Mouse (Mus musculus) limb, embryonic 11.5 days (tissue): ENCODE results near the gene Fam205c. TPM values are rescaled to one million over a fixed set of nuclear protein-coding genes. Genes with fewer than 3 reads are reported as not detected.
"Not testable (repeated sequence)": the region's sequence is repeated elsewhere in the genome, so short reads cannot be mapped to it uniquely, and the experiment has no call there.

Experiments
- ATAC-seq: fragments of 200-750 bp; cut with Nextera tagmentation; 2 replicates; pipeline ENCODE4 v1.8.0; 2017; ENCODE audit warnings: low read depth; ENCODE audit not compliant: insufficient number of reproducible peaks, low FRiP score, low TSS enrichment
- DNase-seq: peaks from one replicate; pipeline ENCODE4 v3.0.0-alpha.2; 2015; ENCODE audit warnings: low spot score
- H3K27ac ChIP-seq: fragments of 300-500 bp; sonication (generic); replicated peaks from 2 replicates; pipeline ENCODE4 v1.5.1; 2014; ENCODE audit warnings: low read depth, mild to moderate bottlenecking, low read length
- H3K27me3 ChIP-seq: fragments of 300-500 bp; sonication (generic); 2 replicates; pipeline ENCODE4 v1.6.1; 2014; ENCODE audit warnings: mild to moderate bottlenecking, low read length, mixed read lengths; ENCODE audit not compliant: control insufficient read depth, insufficient read depth
- H3K36me3 ChIP-seq: fragments of 300-500 bp; sonication (generic); 2 replicates; pipeline ENCODE4 v1.6.1; 2014; ENCODE audit warnings: mild to moderate bottlenecking, low read length, moderate library complexity, mixed read lengths; ENCODE audit not compliant: control insufficient read depth, insufficient read depth
- H3K4me1 ChIP-seq: fragments of 300-500 bp; sonication (generic); 2 replicates; pipeline ENCODE4 v1.6.1; 2014; ENCODE audit warnings: low read length, mixed read lengths; ENCODE audit not compliant: control insufficient read depth, insufficient read depth
- H3K4me2 ChIP-seq: fragments of 300-500 bp; sonication (generic); 2 replicates; pipeline ENCODE4 v1.6.1; 2014; ENCODE audit warnings: low read depth, mild to moderate bottlenecking, moderate library complexity; ENCODE audit not compliant: severe bottlenecking
- H3K4me3 ChIP-seq: fragments of 300-500 bp; sonication (generic); 2 replicates; pipeline ENCODE4 v1.5.1; 2014; ENCODE audit warnings: low read depth, low read length
- H3K9ac ChIP-seq: fragments of 300-500 bp; sonication (generic); 2 replicates; pipeline ENCODE4 v1.6.1; 2014; ENCODE audit warnings: mild to moderate bottlenecking, low read length
- H3K9me3 ChIP-seq: fragments of 300-500 bp; sonication (generic); 2 replicates; pipeline ENCODE4 v1.6.1; 2016; ENCODE audit warnings: low read length; ENCODE audit not compliant: control insufficient read depth
- WGBS: fragments of 180-500 bp; shearing (Covaris S2); extraction: QIAGEN DNeasy Blood & Tissue Kit; methylation state at CpG from one replicate; pipeline ENCODE4 v1.1.7; 2014; 5-methylcytosine and 5-hydroxymethylcytosine counted together
- polyA plus RNA-seq: library from polyadenylated mRNA; unstranded; fragments of >200 nt; fragmentation: Nextera tagmentation; extraction: Ambion mirVana; gene quantifications from 2 replicates; pipeline ENCODE4 v1.2.1, GENCODE M21; 2014

Fam205c gene
- polyA plus RNA-seq, 1 experiment from 2014 or later, result not detected

DNA sequence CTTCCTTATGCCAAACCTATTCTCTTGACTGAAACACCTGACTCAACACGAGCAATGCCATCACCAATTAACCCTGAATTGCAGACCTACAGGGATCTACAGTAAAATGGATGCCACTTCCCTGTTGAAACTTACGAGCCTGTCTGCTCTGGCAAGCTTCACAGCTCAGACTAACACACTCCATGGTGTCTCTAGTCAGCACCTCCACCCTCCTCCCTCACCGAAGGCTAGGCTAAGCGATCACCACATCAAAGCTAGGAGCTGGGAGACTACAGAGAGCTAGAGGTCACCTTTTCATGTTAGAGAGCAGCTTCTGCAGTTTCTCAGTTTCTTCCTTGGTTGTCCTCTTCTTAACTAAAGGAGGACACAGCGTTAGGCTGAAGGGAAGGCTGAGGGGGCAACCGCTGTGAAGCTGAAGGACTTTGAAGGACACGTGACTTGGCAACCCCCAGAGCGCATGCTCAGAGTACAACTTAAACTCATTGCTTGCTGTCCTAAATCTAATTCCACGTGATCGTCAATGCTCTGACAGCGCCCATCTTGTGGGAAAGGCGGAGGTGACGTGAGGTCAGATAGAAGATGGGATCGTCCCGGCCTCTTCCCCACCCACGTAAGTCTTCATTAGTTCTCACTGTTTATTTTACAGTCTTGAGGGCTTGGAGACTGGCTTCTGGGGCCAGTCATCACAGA is 1.1 kb downstream of the Fam205c start:
- H3K4me3 ChIP-seq, result no peak overlapping the region
- no peak for ATAC-seq
- 66% methylated on average over 16 of the region's 16 CpGs for WGBS
- no peaks in the 10 kb centered on the region for H3K9me3 ChIP-seq
- H3K36me3 ChIP-seq, result no peaks in the 10 kb centered on the region
- no peak overlapping the region for H3K27ac ChIP-seq
- no peaks in the 10 kb centered on the region for H3K27me3 ChIP-seq
- H3K4me2 ChIP-seq, result no peak overlapping the region
- H3K9ac ChIP-seq, result no peak overlapping the region
- H3K4me1 ChIP-seq, result no peaks in the 10 kb centered on the region
- no peak for DNase-seq

DNA sequence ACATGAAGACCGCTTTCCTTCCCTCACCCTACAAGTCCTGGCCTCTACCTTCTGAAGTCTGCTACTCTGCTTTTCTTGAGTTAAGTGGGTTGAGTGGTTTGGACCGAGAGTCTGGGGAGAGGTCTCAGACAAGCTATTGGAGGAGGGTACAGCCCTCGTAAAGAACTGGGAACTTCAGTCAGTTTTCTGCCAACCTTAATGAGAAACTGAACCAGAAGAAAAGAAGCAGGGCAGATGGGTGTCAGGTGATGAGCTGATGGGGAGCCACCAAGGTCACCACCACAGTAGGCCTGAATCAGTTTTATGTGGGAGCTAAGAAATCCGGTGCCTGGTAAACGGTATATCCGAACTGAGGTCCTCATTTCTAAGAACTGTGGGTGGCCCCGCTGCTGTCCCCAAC is 1.9 kb downstream of the Fam205c start:
- Histone ChIP-seq H3K27me3 (no peaks in the 10 kb centered on the region), H3K27ac (no peak overlapping the region), H3K4me2 (no peak overlapping the region), H3K36me3 (no peaks in the 10 kb centered on the region), H3K4me1 (no peaks in the 10 kb centered on the region), H3K9ac (no peak overlapping the region), H3K9me3 (no peaks in the 10 kb centered on the region), H3K4me3 (no peak overlapping the region)
- no peak for DNase-seq
- ATAC-seq, result no peak
- 92% methylated on average over 7 of the region's 7 CpGs for WGBS

DNA sequence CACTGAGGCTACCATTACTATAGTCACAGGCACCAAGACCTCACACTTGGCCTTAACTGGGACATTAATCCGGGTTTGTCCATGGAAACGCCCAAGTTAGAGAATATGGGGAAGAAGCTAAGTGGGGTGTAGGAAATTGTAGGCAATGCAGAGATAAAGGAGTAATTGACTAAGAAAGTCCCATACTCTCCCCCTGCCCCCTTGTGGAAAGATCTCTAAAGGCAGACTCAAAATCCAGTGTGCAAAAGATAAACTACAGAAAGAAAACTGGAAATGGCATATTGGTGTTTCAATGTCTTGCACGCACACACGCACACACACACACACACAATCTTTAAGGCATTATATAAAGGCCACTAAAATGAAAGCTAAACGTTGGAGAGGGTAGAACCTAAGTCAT is 3.3 kb downstream of the Fam205c start:
- Histone ChIP-seq H3K9me3 (no peaks in the 10 kb centered on the region), H3K4me3 (no peak overlapping the region), H3K9ac (no peak overlapping the region), H3K36me3 (no peaks in the 10 kb centered on the region), H3K27me3 (no peaks in the 10 kb centered on the region), H3K4me2 (no peak overlapping the region), H3K27ac (no peak overlapping the region), H3K4me1 (no peaks in the 10 kb centered on the region)
- WGBS, result 84% methylated on average over 5 of the region's 5 CpGs
- ATAC-seq, result no peak
- no peak for DNase-seq

DNA sequence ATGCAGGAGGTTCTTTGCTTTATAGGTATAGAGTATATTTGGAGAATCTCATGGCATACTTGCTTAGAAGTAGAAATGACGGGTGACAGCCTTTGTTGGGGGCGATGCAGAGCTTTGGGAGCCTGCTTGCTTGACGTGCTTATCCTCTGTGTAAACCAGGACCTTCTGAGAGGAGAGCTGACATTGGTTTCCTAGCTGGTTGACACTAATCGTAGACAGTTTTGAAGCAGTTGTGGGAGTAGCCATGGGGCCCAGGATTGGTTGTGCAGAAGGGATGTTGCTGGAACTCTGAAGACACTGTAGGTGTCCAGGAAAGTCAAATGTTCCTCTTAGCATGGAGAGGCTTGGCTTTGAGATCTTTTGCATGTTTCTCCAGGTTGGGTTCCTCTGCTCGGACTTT is 5.8 kb downstream of the Fam205c start:
- Histone ChIP-seq H3K27ac (no peak overlapping the region), H3K36me3 (no peaks in the 10 kb centered on the region), H3K4me2 (no peak overlapping the region), H3K27me3 (no peaks in the 10 kb centered on the region), H3K9ac (no peak overlapping the region), H3K4me1 (no peaks in the 10 kb centered on the region), H3K4me3 (no peak overlapping the region), H3K9me3 (no peaks in the 10 kb centered on the region)
- no peak for DNase-seq
- no peak for ATAC-seq
- 86% methylated on average over 5 of the region's 5 CpGs for WGBS

DNA sequence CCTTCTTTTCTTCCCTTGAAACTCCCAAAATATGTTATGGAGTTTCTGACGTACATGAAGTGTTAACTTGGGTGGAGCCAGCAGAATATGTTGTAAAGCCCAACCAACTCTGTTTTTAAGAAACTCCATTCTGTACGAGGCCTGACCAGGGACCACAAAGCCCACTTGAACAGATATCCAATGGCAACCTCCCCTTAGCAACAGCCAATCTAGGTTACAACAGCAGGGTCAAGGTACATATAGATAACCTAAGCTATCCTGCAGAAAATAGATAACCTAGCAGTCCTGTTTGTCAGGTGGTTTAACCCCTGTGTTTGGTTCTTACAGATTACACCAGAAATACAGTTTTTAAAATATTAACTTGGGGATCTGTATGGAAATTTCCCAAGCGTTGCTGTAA is 6.6 kb downstream of the Fam205c start:
- DNase-seq (no peak), ATAC-seq (no peak)
- Histone ChIP-seq H3K9me3 (no peaks in the 10 kb centered on the region), H3K27ac (no peak overlapping the region), H3K9ac (no peak overlapping the region), H3K27me3 (no peaks in the 10 kb centered on the region), H3K36me3 (no peaks in the 10 kb centered on the region), H3K4me2 (no peak overlapping the region), H3K4me1 (no peaks in the 10 kb centered on the region), H3K4me3 (no peak overlapping the region)
- WGBS, result 73% methylated on average over 3 of the region's 3 CpGs

DNA sequence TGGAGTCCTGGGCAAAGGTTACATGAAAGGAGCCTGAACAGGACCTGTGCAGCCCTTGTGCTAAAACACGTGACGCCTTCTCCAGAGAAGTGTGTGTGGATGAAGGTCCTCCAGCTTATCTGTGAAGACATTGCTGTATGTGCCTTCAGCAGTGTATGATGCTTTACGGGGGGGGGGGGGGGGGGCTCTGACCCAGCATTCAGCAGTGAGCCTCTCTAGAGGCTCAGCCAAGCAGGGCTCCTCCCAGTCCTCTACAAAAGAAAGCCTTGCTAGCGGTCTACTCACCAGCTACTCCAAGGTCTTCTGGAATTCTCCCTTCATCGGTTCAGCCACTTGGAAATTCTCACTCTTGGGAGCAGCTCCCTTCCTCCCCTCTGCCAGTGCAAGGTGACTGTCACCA is 10.5 kb downstream of the Fam205c start:
- H3K36me3 ChIP-seq, H3K4me3 ChIP-seq, H3K9ac ChIP-seq, H3K27me3 ChIP-seq, H3K4me2 ChIP-seq, ATAC-seq, H3K9me3 ChIP-seq, H3K27ac ChIP-seq, H3K4me1 ChIP-seq, DNase-seq: not testable (repeated sequence)
- WGBS, result 91% methylated on average over 5 of the region's 5 CpGs

DNA sequence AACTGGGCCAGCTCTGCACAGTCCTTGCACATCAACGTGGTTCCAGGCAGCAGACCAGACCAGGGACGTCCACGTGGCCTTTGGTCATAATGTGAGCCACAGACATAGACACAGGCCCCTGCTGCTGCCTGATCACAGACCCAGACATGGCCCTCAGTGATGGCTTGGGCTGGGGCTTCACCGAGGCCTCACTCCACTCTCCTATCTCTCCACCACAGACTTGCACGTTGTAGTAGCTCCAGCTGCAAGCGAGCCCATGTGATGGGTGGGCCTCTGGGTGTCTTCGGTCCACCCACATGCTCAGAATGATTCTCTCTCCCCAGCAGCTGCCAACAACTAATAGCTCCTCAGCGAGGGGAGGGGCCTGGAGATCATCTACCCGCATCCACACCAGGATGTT is 13.6 kb downstream of the Fam205c start:
- H3K4me2 ChIP-seq, ATAC-seq, H3K27ac ChIP-seq, H3K36me3 ChIP-seq, H3K27me3 ChIP-seq, H3K4me1 ChIP-seq, H3K9ac ChIP-seq, DNase-seq, H3K9me3 ChIP-seq, H3K4me3 ChIP-seq: not testable (repeated sequence)
- WGBS, result 79% methylated on average over 9 of the region's 9 CpGs

DNA sequence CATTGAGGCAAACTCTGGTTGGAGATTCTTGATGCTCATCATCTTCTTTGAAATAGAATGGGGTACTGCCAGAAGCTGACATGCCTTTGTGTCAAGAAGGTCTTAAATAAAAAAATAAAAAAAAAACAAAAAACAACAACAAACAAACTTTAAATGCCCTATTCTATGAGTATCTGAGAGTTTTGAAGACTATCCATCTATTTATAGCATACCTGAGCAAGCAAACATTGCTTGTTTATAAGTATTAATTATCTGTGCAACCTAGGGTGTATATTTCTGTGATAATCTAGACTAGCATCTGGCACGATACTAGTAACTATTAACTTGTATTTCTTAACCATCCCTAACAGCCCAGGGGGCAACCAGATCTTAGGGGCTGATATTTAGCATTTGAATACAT is 17.4 kb downstream of the Fam205c start, which contains the start of gene Gm12394:
Gm12394 (minus strand) TSS at position 101 of the 400 bp plus-strand sequence.
- WGBS, result 85% methylated on average over 1 of the region's 1 CpGs

DNA sequence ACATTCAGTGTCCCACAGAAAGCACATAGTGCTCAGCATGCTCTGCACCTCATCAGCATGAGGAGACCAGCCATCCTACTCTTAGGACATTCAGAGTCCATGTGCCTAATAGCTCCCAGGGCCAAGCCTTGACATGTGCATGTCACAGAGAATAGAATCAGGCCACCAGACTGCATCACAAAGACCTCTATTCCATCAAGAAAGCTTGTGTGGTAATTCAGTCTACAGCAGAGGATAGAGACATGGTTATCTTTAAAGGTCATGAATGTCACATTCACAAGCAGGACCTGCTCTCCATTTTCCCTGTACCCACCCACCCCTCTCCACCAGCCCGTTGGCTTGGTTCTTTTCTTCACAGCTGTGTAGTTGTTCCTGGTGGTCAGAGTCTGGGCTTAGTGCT is 20.2 kb downstream of the Fam205c start, which contains the start of gene Fam205a1:
Fam205a1 (minus strand) TSS at position 101 of the 400 bp plus-strand sequence.
- WGBS, result no CpG with 5 or more reads among the region's 1 CpGs
- H3K9me3 ChIP-seq, ATAC-seq, H3K4me2 ChIP-seq, H3K4me3 ChIP-seq, H3K27me3 ChIP-seq, H3K36me3 ChIP-seq, H3K27ac ChIP-seq, DNase-seq, H3K9ac ChIP-seq, H3K4me1 ChIP-seq: not testable (repeated sequence)

More for the DNA sequence above, 17.4 kb downstream of the Fam205c start, which contains the start of gene Gm12394:
- not testable (repeated sequence) for H3K36me3 ChIP-seq, DNase-seq, H3K4me2 ChIP-seq, ATAC-seq, H3K27ac ChIP-seq, H3K4me1 ChIP-seq, H3K27me3 ChIP-seq, H3K9ac ChIP-seq, H3K4me3 ChIP-seq, H3K9me3 ChIP-seq
